Mouse (Mus musculus) right cerebral cortex, postnatal 14 days (tissue): Measurements from ENCODE around the gene Plet1.

Experiments
- DNase-seq: peaks from one replicate; pipeline ENCODE4 v3.0.0; 2022

Gene Plet1

DNA sequence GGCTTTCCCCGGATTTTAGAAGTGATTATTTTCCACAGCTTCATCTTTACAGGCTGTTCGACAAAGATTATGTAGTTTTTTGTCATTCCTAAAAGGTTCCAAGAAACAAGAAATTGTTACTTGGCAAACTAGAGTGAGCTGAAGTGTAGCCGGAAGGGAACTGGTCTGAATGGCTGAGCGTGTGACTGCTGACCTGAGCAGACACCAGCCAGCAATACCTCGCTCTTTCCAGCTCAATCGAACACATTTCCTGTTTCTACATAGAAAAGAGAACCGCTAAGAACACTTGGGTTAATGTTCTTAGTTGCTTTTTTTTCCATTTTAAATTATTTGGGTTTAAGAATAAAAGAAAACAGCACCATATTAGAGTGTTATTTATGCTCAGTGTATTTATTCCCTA is 45.8 kb downstream of the Plet1 start:
- DNase-seq: no peak

DNA sequence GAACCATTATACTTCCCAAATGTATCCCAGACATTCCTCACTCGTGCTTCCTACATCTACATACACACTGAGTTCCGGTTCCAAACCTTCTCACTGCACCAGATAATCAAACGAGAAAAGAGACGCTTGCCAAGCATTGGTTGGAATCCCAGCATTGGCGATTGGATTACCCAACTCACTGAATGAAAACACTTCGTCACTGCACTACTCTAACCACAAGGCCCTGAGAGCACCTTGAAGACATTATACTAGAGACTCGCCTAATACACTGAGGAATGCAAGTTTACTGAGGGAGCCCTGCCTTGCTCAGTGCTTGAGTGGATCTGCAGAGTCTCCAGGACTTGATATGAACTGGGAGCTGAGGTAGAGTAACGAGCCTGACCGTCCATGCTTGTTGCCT is 48.1 kb downstream of the Plet1 start:
- no peak for DNase-seq

DNA sequence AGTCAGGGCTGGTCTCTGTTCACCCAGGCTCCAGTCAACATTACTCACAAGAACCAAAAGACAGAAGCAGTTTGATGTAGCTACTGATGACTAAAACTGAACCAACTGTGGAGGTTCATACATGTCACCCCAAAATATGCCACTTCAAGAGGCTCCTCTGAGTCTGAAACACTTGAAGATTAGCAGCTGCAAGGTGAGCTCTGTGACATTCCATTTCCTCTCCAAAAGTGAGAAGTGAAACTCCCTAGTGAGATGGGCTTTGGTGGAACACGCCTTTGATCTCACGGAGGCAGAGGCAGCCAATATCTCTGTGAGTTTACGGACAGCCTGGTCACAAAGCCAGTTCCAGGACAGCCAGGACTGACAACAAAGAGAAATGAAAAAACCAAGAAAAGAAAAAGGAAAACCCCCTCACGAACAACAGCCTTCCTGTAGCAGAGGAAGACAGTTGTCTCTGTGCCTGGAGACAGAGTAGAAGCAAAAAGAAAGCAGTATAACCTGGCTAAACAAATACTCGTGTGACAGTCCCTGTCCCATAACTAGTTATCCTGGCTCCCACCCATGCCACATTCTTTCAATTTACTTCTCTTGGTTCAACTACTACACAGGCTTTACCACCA is 53.6 kb downstream of the Plet1 start:
- DNase-seq: no peak

DNA sequence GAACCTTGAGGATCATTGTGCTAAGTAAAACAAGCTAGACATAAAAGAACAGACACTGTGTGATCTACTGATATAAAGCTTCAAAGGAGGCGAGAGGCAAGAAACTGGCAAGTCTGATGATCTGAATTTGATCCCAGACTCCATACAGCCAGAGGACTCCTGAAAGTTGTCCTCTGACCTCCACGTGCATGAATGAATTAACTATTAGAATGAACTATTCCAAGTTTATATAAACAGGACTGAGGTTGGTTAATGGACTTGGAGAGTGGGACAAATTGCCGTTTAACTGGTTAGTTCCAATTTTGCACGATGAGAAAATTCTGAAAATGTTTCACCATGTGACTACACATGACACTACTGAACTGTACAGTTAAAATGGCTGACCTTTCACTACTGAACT is 54.6 kb downstream of the Plet1 start:
- no peak for DNase-seq

DNA sequence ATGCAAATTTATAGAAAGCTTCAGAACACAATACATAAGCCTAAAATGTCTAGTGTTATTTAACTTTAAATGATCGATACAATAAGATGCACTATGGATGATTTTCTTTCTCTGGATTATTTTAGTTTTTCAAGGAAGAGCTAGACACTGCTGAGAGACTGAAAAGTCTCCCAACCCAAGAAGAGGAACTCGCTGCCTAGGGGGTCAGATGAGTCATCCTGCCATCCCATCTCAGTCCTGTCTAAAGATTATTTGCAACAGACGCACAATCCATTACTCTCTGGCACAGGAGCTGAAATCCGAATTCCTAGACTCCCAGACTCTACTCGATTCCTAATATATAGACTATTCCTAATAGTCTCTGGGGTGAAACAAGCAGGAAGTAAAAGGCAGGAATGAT is 57.9 kb downstream of the Plet1 start:
- no peak for DNase-seq

DNA sequence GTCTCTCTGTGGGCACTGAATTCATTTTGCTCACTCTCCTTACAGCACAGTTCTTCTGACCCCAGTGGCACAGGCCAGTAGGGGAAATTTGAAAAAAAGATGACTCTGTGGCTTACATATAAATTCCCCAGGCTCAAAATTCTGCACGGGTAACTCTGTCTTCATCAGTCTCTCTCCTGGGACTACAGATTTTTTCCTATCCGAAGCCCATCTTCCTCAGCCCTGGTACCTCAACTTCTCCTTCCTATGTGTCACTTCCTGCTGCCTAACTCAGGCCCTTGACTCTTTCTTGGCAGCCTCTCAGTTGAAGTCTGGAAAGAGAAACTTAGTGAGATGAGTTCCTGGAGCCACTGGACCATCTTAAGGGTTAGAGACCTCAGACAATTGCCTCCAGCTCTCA is 59.2 kb downstream of the Plet1 start:
- DNase-seq: no peak

DNA sequence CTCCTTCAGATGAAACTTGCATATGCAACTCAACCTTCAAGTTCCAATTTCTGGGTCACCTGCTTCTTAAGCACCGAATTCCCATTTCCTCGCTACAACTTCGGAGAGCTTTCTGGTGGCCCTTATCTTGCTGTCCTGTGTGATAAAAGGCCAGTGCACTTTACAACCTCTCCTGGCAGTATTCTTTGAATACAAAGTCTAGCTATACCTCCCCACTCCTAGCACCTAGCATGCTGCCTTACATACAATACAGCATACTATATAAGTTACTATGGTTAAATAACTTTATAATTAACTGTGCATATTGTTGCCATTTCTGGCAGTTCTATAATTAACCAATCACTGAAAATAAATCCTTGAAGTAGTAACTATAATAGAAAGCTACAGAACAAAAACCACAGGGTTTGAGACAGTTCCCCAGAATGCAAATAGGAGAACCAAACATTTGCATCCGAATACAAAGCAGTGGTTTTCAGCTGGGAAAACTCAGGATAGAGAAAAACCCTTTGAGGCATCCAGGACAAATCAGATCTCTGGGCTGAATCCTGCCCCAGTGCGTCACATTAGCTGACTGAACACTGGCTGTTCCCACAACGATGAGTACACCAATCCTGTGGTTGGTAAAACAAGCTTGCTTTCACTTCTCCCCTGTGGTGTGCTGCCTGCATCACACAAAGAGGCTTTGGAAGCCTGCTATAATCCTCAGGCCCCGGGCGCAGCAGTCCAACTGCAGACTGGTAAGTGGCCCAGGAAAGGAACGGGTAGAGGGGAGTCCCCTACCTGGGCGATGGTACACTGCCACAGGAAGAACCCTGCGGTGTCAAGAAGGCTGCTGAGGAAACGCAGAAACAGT is 60.1 kb downstream of the Plet1 start, which contains the start of gene Il18:
TSS of gene Il18 (plus strand) at position 587 of the 853 bp plus-strand sequence.
- DNase-seq: peak; percentile 33

DNA sequence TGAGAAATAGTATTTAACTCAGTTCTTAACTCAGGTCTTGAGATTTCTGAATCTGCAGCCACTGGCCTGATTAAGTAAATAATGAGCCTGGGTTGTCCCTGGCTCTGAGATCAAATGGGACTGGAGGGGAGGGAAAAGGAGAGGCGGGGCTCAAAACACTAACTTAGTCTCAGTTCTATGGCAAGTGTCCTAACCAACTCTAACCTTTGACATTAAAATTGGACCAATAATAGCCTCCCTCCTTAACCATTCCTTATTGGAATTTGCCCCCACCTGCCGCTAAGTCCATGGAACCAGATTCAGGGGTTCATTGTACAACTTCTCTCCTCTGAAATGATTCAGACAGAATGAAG is 60.7 kb downstream of the Plet1 start, which contains the start of gene Bco2:
TSS of gene Bco2 (minus strand) at position 88 of the 353 bp plus-strand sequence.
- no peak for DNase-seq
